Mouse (Mus musculus): ENCODE data around the gene Limd1.

Limd1 gene

GRCm38 (mm10) chr9:123516641-123517385, 38.3 kb downstream of the Limd1 start:
- DNase-seq (ENCODE audit: low spot score): no peak

- no peak for DNase-seq (ENCODE audit: low spot score)
Observed at GRCm38 (mm10) chr9:123518969-123519894, 40.7 kb downstream of the Limd1 start.

GRCm38 (mm10) chr9:123520735-123521134, 42.2 kb downstream of the Limd1 start:
- no peak for DNase-seq (ENCODE audit: low spot score)

- DNase-seq (ENCODE audit: low spot score): no peak
Observed at GRCm38 (mm10) chr9:123523676-123524075, 45.2 kb downstream of the Limd1 start.

- no peak for DNase-seq (ENCODE audit: low spot score)
Observed at GRCm38 (mm10) chr9:123525095-123525494, 46.6 kb downstream of the Limd1 start.

GRCm38 (mm10) chr9:123526502-123526901, 48.0 kb downstream of the Limd1 start:
- DNase-seq (ENCODE audit: low spot score): no peak

GRCm38 (mm10) chr9:123528087-123528925, 49.8 kb downstream of the Limd1 start:
- no peak for DNase-seq (ENCODE audit: low spot score)

GRCm38 (mm10) chr9:123528926-123529295, 50.4 kb downstream of the Limd1 start:
- no peak for DNase-seq (ENCODE audit: low spot score)

GRCm38 (mm10) chr9:123529392-123530157, 51.1 kb downstream of the Limd1 start, which contains the start of gene Sacm1l:
Gene Sacm1l (plus strand): TSS chr9:123529759.
- peak; percentile 97 for DNase-seq (ENCODE audit: low spot score)

- DNase-seq (ENCODE audit: low spot score): no peak
Observed at GRCm38 (mm10) chr9:123530158-123530475, 51.6 kb downstream of the Limd1 start.

GRCm38 (mm10) chr9:123530566-123531130, 52.1 kb downstream of the Limd1 start:
- DNase-seq (ENCODE audit: low spot score): no peak

GRCm38 (mm10) chr9:123531234-123531633, 52.7 kb downstream of the Limd1 start:
- no peak for DNase-seq (ENCODE audit: low spot score)

- no peak for DNase-seq (ENCODE audit: low spot score)
Observed at GRCm38 (mm10) chr9:123536613-123537012, 58.1 kb downstream of the Limd1 start.

GRCm38 (mm10) chr9:123538189-123538588, 59.7 kb downstream of the Limd1 start:
- no peak for DNase-seq (ENCODE audit: low spot score)

- no peak for DNase-seq (ENCODE audit: low spot score)
Observed at GRCm38 (mm10) chr9:123539093-123539492, 60.6 kb downstream of the Limd1 start.

GRCm38 (mm10) chr9:123539823-123540222, 61.3 kb downstream of the Limd1 start:
- DNase-seq (ENCODE audit: low spot score): no peak

- DNase-seq (ENCODE audit: low spot score): no peak
Observed at GRCm38 (mm10) chr9:123554599-123554998, 76.1 kb downstream of the Limd1 start.

All from layer of hippocampus, adult 9-10 months (tissue).